Mouse (Mus musculus): ENCODE data around the gene Aptx.

GRCm38 (mm10) chr4:40640991-40641390 is 62.0 kb downstream of the Aptx start:
- TF ChIP-seq HCFC1 (IDR thresholded peaks at IDR 0.05; ENCODE audit: borderline replicate concordance, insufficient read depth, low read length) = no peak
- no peak for TF ChIP-seq CHD2 (IDR thresholded peaks at IDR 0.05; ENCODE audit: low read depth, low read length)
